Mouse (Mus musculus) large intestine, adult 2 months (tissue): Measurements from ENCODE around the gene Ankrd34a. TPM values are rescaled to one million over a fixed set of nuclear protein-coding genes. Genes with fewer than 3 reads are reported as not detected.

Experiments
- DNase-seq: peaks from one replicate; pipeline ENCODE4 v3.0.0-alpha.2; 2012; ENCODE audit warnings: low read depth, low spot score
- WGBS: fragments of 180-500 bp; shearing (Covaris S2); methylation state at CpG from one replicate; pipeline ENCODE4 v1.1.7; 2018; 5-methylcytosine and 5-hydroxymethylcytosine counted together
- polyA plus RNA-seq: library from polyadenylated mRNA; depleted of rRNA; stranded (reverse); fragments of >200 nt; gene quantifications from 2 replicates; pipeline ENCODE4 v1.2.3, GENCODE M21; 2012

Ankrd34a gene
- polyA plus RNA-seq, 1 experiment: 0.45 TPM

DNA sequence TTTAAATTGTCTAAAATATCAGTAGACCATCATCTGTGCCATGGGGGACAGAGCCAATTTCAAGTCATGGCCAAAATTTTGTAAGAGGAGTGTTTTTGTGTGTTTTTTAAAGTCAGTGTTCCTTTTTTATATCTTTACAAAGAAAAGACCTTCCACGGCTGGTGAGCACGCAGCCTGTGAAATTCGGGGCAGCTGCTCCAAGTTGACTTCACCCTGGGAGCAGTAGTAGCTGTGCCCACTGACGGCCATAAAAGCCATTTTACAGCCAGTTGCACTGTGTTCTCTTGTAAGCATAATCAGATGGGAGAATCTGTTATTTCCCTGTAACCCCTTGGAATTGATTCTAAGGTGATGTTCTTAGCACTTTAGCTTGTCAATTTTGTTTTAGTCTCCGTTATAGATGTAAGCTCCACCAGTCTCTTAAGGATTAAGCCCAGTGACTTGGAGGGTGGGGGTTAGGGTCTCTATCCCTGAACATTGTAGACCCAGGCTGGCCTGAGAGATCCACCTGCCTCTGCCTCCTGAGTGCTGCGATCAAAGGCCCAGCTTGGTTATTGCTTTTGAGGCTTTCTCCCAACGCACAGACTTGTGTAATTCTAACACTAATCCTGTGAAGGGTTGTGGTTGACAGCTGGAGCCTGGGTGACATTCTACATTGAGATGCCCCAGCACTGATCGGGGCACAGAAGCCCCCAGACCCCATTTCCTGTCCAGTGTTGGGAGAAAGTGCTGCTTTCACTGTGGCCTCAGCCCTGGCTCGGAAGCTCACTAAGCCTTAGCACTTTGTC lies 35.4 kb upstream of the Ankrd34a start:
- WGBS: 5% methylated on average over 9 of the region's 9 CpGs
- no peak for DNase-seq

DNA sequence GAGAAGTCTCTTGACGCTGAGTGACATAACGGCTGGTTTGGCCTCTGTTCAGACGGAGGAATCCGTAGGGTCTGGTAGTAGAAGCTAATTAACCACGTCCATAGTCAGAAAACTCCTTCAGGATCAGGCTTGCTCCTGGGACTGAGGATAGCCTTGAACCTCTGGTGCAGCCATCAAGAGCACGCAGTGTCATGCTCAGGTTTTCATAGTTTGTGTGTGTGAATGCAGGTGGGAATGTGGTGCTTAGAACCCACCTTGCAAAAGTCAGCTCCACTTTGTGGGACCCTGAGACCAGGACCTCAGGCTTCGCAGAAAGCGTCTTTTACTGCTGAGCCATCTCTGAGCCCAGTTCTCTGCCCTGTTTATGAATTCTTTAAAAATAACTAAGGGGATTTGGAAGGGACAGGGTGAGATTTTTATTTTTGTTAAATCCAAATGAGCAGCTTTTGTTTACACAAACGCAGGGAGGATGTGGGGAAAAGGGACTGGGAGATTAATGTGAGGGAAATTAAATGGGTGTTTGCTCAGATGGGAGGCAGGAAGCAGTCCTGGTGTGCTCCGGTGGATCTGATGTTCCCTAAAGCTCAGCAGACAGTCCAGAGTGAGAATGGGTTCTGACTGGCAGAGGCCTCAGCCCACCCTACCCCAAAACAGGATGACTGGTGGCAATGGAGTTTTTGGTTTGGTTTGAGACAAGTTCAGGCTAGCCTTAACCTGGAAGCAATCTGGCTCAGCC lies 34.3 kb upstream of the Ankrd34a start:
- no peak for DNase-seq
- WGBS: 11% methylated on average over 10 of the region's 10 CpGs

DNA sequence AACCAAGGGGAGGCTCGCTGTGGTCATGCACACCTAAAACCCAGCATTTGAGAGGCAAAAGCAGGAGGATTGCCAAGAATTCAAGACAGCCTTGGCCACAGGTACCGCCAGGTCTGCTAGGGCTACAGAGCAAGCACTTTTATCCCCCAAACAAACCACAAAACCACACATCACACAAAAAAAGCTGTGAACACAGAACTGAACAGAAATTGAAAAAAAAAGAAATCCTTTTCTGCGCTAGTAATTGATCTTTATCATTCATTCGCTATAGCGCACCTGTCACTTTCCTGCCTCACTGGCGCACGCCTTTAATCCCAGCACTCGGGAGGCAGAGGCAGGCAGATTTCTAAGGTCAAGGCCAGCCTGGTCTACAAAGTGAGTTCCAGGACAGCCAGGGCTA lies 33.2 kb upstream of the Ankrd34a start:
- WGBS: 65% methylated on average over 8 of the region's 8 CpGs
- no peak for DNase-seq

DNA sequence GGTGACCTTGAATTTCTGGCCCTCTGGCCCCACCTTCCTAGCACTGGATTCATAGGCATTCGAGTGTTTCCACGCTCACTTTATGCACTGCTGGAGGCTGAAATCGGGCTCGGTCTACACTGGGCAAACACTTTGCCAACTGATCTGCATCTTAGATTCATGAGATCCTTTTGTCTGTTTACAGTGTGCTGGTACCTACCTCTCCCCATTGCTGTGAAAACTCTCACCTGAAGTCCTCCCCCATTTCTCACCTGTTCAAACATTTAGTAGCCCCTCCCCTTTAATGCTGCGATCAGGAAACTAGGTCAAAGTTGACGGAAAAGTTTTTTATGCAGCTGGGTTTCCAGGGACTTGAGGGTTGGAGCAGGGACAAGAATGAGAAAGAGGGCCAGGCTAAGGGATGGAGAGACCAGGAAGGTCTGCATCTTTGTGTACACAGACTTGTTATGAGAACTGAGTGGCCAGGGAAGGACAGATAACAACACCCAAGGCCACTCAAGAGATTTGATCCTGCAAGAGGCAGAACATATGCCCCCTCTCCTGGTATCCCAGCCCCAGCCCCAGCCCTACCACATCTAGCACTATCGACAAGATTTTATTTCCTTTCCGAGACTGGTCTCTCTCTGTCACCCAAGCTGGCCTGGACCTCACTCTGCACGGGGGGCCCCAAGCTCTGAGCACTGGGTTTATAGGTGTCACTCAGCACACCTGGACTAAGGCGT lies 32.4 kb upstream of the Ankrd34a start:
- DNase-seq: no peak
- WGBS: 7% methylated on average over 10 of the region's 10 CpGs

DNA sequence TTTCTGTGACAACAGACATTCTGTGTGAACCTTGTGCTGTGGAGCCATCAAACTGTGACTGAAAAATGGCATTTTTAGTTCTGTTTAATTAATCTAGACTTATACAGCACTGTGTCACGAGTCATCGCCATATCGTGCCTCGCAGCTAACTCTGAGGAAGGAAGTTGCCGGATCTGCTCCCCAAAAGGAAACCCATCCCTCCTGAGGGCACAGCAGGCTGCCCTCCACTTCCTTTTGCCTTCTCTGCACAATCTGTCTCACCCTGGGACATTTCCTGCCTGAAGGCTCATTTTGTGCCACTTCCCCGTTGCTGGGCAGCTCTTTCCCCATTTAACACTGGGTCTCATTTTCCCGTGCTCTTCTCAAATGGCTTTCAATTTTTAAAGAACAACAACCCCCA lies 31.8 kb upstream of the Ankrd34a start:
- WGBS: 18% methylated on average over 7 of the region's 7 CpGs
- DNase-seq: no peak

DNA sequence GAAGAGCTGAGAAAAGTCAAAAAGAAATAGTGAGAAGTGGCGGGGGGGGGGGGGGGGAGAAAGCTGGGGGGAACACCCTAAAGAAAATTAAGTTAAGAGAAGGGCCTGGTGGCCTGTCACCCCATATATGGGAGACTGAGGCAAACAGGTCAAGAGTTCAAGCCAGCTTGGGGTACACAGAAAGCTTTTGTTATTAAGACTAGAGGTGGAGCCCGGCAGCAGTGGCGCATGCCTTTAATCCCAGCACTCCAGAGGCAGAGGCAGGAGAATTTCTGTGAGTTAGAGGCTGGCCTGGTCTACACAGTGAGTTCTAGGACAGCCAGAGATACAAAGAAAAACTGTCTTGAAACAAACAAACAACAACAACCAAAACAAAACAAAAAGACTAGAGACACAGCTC lies 31.3 kb upstream of the Ankrd34a start:
- WGBS: 69% methylated on average over 3 of the region's 3 CpGs

DNA sequence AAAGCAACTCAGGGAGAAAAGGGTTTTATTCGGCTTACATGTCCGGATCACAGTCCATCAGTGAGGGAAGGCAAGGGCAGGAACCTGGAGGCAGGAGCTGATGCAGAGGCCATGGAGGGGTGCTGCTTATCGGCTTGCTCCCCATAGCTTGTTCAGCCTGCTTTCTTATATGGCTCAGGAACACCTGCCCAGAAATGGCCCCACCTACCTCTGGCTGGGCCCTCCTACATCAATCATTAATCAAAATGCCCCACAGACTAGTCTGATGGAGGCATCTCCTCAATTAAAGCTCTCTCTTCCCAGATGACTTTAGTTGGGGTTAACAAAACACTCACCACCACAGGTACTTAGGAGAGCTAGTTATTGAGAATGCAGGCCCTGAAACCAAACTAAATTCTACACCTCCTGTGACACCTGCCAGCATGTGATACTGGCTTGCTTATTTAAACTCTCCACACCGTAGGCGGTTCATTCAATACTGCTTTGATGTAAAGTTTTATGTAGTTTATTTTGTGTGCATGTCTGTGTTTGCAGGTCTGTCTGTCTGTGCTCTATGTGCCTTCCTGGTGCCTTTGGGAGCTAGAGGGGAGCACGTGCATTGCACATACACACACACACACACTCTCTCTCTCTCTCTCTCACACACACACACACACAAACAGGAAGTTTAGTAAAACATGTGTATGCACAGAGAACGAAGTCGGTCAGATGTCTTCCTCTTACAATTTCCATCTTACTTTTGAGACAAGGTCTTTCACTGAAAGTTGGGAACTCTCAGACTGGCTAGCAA lies 29.6 kb upstream of the Ankrd34a start:
- WGBS: 39% methylated on average over 8 of the region's 8 CpGs
- no peak for DNase-seq

More for the DNA sequence above, 31.3 kb upstream of the Ankrd34a start:
- DNase-seq: no peak

DNA sequence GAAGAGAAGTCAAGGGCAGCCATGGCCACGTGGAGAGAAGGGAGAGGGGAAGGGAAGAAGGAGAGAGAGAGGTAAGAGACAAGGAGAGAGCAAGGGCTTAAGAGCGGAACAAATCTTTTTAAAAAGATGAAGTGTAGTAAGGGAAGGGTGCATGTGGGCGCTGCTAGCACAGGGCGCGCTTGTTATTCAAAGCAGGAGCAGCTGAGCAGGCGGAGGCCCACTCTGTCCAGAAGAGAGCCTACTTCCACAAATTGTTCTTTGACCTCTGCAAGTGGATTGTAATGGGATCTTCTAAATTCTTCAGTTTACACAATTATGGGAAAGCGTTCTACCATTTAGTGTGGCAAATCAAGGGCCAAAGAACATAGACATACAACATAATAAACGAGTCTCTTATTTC lies 27.8 kb upstream of the Ankrd34a start:
- 90% methylated on average over 8 of the region's 8 CpGs for WGBS
- no peak for DNase-seq

DNA sequence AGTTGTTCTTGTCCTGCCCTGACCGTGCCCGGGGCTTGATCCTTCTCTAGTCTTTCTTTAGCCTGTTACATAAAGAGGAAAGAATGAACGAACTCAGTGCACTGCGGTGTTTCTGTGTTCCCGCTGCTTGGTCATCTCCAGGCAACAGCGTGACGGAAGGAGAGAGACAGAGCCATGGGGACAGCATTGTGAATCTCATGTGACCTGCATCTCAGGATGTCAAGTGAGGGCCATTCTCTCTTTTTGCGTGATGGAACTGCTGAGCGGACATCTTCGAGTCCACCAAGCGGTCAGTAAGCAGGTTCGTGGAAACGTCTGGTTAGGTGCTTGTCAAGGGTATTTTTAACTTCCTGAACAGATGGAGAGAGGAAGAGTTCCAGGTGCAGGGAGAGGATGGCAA lies 26.9 kb upstream of the Ankrd34a start:
- DNase-seq: no peak

DNA sequence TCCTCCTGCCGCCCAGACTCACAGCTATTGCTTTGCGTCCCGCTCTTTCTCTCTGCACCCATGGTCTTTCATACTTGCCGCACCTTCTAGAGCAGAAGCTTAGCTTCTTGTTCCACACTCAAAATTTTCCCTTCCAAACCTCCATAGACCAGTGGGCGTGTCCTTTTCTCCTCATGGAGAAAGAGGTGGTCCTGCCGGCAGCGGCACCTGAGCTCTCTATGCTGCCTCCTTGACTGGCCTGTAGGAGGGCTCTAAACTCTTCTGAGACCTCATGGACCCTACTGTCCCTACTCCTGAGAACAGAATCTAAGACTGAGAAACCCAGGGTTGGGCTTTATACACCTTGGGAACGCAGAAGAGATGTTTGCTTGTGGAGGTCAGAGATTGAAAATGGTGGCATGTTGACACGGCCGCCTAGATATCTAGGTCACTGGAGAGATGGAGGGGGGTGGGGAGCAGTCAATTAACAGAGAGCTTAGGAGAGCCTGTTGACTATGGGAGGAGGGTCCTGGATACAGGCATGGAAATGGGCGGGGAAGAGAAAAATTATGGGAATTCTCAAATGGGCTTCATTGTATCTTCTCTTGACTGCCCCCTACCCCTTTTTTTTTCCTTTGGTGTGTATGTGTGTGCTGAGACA lies 26.4 kb upstream of the Ankrd34a start:
- WGBS: 95% methylated on average over 11 of the region's 11 CpGs
- DNase-seq: no peak

More for the DNA sequence above, 26.9 kb upstream of the Ankrd34a start:
- WGBS: 91% methylated on average over 13 of the region's 13 CpGs

DNA sequence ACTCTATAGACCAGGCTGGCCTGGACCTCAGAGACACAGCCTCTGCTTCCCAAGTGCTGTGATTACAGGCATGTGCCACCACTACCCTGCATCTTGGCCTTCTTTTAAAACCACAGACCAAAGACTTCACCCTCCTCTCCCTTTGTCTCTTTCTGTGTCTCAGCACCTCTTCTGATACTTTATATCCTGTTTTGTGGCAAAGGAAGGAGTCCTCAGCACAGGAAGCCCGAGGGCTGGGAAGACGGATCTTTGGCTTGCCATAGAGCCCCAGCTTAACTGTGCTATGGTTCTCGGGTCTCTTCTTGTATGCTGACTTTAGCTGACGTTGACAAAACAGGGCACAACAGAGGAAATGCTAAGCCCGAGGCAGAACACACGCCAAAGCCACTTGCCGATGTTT lies 25.8 kb upstream of the Ankrd34a start:
- whole genome bisulfite sequencing: 65% methylated on average over 7 of the region's 7 CpGs
- DNase-seq: no peak

DNA sequence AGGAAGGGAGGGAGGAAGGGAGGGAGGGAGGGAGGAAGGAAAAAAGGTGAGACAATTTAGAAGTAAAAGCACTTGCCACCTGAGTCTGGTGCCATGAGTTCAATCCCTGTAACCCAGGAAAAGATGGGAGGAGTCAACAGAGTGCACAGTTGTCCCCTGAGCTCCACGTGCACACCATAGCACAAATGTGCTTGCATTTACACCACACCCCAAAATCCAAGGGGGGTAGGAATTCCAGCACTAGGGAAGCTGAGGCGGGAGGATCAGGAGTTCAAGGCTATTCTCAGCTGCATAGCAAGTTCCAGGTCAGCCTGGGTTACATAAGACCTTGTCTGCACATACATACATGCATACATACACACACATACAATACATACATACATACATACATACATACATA lies 25.1 kb upstream of the Ankrd34a start:
- no peak for DNase-seq
- WGBS: 28% methylated on average over 2 of the region's 2 CpGs

DNA sequence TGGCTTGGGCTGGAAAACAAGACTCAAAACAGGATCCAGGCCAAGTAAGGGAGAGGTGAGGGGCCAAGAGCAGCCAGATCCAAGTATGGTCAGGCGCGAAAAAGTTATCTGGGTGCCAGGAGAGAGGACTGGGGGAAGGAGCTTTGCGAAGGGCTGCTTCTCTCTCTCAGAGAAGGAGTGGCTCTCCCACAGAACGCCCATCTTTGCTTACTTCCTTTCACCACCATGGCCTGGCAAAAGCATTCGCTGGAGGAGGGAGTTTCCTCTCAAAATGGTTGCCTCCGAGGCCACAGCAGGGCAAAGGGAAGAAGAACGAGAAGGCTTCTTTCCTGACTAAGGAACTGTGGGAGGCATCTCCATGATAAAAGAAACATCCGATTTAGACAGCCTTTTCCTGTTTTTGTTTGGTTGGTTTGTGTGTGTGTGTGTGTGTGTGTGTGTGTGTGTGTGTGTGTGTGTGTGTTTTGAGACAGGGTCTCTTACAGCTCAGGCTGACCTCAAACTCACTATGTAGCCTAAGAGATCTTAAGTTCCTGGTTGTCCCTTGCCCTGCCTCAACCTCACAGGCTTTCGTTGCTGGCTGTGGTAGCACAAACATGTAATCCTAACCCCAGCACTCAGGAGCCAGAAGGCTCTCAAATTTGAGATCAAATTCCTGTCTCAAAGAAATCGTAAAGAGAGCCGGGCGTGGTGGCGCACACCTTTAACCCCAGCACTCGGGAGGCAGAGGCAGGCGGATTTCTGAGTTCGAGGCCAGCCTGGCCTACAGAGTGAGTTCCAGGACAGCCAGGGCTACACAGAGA lies 24.3 kb upstream of the Ankrd34a start:
- no peak for DNase-seq
- 39% methylated on average over 16 of the region's 16 CpGs for WGBS

DNA sequence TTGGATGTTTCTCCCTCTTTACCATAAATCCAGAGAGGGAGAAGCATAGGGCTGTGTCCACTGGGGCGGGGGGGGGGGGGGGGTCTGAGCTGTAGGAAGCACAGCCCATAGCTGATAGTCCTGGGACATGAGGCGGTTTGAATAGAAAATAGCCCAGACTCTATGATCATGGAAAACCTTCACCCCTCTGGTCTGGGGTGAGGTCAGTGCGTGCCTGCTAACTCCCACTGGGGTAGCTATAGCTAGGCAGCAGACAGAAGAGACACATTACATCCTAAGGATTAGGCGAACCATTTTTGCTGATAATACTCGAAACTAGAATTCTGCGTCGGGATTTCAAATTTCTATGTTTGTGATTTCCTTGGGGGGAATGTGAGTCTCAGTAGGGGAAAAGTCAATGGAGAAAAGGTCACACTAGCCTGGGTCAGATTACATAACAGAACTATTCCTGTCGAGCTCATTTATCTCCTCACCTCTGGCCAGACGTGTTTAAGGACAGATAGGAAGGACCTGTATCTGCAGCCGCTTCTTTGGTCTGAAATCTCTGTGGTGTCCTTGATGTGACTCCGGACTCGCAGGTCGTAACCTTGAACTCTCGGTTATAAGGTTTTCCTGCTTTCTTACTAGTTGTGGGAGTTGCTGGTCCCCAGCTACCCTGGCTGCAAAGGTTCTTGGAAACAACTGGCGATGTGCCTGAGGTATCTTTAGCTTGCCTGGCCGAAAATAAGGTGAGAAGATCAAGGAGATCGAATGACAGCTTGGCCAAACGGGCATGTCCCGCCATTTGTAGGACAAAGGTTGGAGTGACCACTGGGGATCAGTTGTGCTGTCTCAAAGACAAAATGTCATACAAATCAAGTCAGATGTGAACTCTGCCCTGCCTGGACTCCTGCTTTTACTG lies 22.6 kb upstream of the Ankrd34a start:
- WGBS: 75% methylated on average over 19 of the region's 19 CpGs
- DNase-seq: no peak

DNA sequence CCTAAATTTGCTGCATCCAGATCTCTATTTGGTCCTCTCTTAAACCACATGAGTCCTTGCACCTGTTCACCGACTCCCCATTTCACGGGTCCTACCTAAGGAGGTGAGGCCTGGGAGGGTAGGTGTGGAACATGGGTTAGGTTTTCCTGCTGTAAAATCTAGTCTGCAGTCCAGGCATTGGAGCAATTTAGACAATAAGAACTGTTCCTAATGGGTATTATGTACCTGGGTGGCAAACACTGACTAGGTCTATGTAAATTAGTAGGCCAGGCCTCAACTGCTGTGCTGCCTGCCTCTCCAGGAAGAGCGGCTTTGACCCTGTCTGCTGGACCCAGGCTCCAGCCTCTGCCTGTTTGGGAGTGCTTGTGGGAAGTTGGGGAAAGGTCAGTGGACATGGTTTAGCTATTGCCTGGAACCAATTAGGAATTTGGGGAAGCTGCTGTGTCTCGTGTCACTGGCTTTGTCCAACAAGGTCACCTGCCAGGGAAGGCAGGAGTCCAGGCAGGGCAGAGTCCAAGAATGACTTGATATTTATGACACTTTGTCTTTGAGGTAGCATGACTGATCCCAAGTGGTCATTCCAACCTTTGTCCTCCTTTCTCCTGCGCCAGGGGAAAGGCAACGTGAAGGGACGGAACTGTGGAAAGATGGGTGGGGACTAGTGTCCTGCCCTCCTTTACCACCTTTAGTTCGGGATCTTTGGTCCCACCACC lies 21.0 kb upstream of the Ankrd34a start:
- 30% methylated on average over 8 of the region's 8 CpGs for WGBS

DNA sequence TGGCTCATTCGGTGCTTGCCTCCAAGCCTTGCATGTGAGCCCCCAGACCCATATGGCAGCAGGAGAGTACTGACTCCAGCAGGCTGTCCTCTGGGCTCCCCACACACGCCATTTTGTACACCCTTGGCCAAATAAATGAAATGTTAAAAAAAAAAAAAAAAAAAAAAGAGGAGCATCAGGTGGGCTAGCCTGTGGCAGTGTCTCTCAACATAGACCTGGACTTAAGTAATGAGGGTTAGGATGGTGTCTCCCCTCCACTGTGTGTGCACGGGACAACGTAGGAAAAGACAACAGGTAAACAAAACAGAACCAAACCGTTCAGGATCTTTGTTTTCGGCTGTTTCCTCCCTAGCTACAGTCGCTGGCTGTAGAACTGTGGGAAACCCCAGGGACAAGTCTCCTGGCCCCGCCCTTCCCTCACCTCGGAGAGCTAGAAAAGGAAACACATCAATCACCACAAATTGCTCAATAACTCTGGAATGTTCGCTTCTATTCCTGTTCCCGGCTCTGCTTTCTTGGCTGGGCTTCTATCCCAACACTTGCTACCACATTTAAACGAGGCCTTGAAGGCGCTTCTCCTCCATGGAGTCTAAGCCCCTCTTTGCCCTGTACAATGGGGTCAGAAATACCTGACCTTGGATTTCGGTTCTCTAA lies 20.3 kb upstream of the Ankrd34a start:
- no peak for DNase-seq
- 7% methylated on average over 14 of the region's 14 CpGs for WGBS

More for the DNA sequence above, 21.0 kb upstream of the Ankrd34a start:
- DNase-seq: no peak
